Mouse (Mus musculus) liver, embryonic 11.5 days (tissue): ENCODE data around the gene Trcg1. TPM values are rescaled to one million over a fixed set of nuclear protein-coding genes. Genes with fewer than 3 reads are reported as not detected.

Source experiments
- ATAC-seq: fragments of 200-750 bp; cut with Nextera tagmentation; replicated peaks from 2 replicates; pipeline ENCODE4 v1.8.0; 2017; ENCODE audit warnings: moderate number of reproducible peaks, mild to moderate bottlenecking, moderate TSS enrichment, moderate library complexity; ENCODE audit not compliant: low FRiP score
- DNase-seq: peaks from one replicate; pipeline ENCODE4 v3.0.0-alpha.2; 2017; ENCODE audit warnings: low spot score
- H3K27ac ChIP-seq: fragments of 300-500 bp; sonication (generic); 2 replicates; pipeline ENCODE4 v1.5.1; 2014; ENCODE audit warnings: mild to moderate bottlenecking, low read depth, low read length, control low read depth
- H3K27me3 ChIP-seq: fragments of 300-500 bp; sonication (generic); replicated peaks from 2 replicates; pipeline ENCODE4 v1.6.1; 2014; ENCODE audit warnings: low read length, mixed read lengths; ENCODE audit not compliant: control insufficient read depth, insufficient read depth
- H3K36me3 ChIP-seq: fragments of 300-500 bp; sonication (generic); 2 replicates; pipeline ENCODE4 v1.6.1; 2014; ENCODE audit warnings: mild to moderate bottlenecking, low read length, moderate library complexity, mixed read lengths; ENCODE audit not compliant: control insufficient read depth, insufficient read depth
- H3K4me1 ChIP-seq: fragments of 300-500 bp; sonication (generic); replicated peaks from 2 replicates; pipeline ENCODE4 v1.6.1; 2014; ENCODE audit warnings: low read length, mixed read lengths; ENCODE audit not compliant: control insufficient read depth, insufficient read depth
- H3K4me2 ChIP-seq: fragments of 300-500 bp; sonication (generic); 2 replicates; pipeline ENCODE4 v1.6.1; 2014; ENCODE audit warnings: mild to moderate bottlenecking, control low read depth, moderate library complexity
- H3K4me3 ChIP-seq: fragments of 300-500 bp; sonication (generic); 2 replicates; pipeline ENCODE4 v1.5.1; 2014; ENCODE audit warnings: low read depth, low read length, control low read depth
- H3K9ac ChIP-seq: fragments of 300-500 bp; sonication (generic); 2 replicates; pipeline ENCODE4 v1.6.1; 2014; ENCODE audit warnings: low read depth, low read length, control low read depth
- H3K9me3 ChIP-seq: fragments of 300-500 bp; sonication (generic); 2 replicates; pipeline ENCODE4 v1.6.1; 2016; ENCODE audit warnings: low read length, inconsistent platforms, mixed read lengths; ENCODE audit not compliant: control insufficient read depth
- WGBS: fragments of 180-500 bp; shearing (Covaris S2); extraction: QIAGEN DNeasy Blood & Tissue Kit; methylation state at CpG from one replicate; pipeline ENCODE4 v1.1.7; 2014; 5-methylcytosine and 5-hydroxymethylcytosine counted together
- polyA plus RNA-seq: library from polyadenylated mRNA; unstranded; fragments of >200 nt; fragmentation: Nextera tagmentation; extraction: Ambion mirVana; gene quantifications from 2 replicates; pipeline ENCODE4 v1.2.1, GENCODE M21; 2014

Gene Trcg1
- polyA plus RNA-seq, 1 experiment from 2014 or later = not detected

- no peak for ATAC-seq
- no peaks in the 10 kb centered on the region for H3K9me3 ChIP-seq
Observed at GRCm38 (mm10) chr9:57271081-57271480, 34.7 kb downstream of the Trcg1 start.

GRCm38 (mm10) chr9:57271837-57272562 is 35.6 kb downstream of the Trcg1 start:
- WGBS = 38% methylated on average over 9 of the region's 9 CpGs
- ATAC-seq = no peak
- peaks cover 2% of the 10 kb centered on the region; the same call in 1 of the 2 replicates for H3K27me3 ChIP-seq

More at GRCm38 (mm10) chr9:57271081-57271480, 34.7 kb downstream of the Trcg1 start:
- Histone ChIP-seq H3K4me2 (no peak overlapping the region), H3K9ac (no peak overlapping the region), H3K27ac (no peak overlapping the region), H3K36me3 (no peaks in the 10 kb centered on the region), H3K4me1 (peaks cover 25% of the 10 kb centered on the region), H3K27me3 (peaks cover 2% of the 10 kb centered on the region; the same call in 1 of the 2 replicates), H3K4me3 (no peak overlapping the region)
- no peak for DNase-seq
- 55% methylated on average over 1 of the region's 1 CpGs for WGBS

GRCm38 (mm10) chr9:57272902-57273804 is 36.8 kb downstream of the Trcg1 start:
- DNase-seq = no peak
- H3K27me3 ChIP-seq = peaks cover 2% of the 10 kb centered on the region; the same call in 1 of the 2 replicates
- H3K9me3 ChIP-seq = no peaks in the 10 kb centered on the region
- H3K9ac ChIP-seq = no peak overlapping the region
- 27% methylated on average over 8 of the region's 8 CpGs for WGBS
- H3K27ac ChIP-seq = no peak overlapping the region
- no peaks in the 10 kb centered on the region for H3K36me3 ChIP-seq
- H3K4me3 ChIP-seq = no peak overlapping the region
- no peak overlapping the region for H3K4me2 ChIP-seq
- ATAC-seq = no peak
- peaks cover 13% of the 10 kb centered on the region for H3K4me1 ChIP-seq

More at GRCm38 (mm10) chr9:57271837-57272562, 35.6 kb downstream of the Trcg1 start:
- DNase-seq = no peak
- H3K27ac ChIP-seq = no peak overlapping the region
- H3K36me3 ChIP-seq = no peaks in the 10 kb centered on the region
- no peak overlapping the region for H3K9ac ChIP-seq
- H3K4me2 ChIP-seq = no peak overlapping the region
- peaks cover 24% of the 10 kb centered on the region for H3K4me1 ChIP-seq
- no peaks in the 10 kb centered on the region for H3K9me3 ChIP-seq
- no peak overlapping the region for H3K4me3 ChIP-seq

GRCm38 (mm10) chr9:57273805-57274494 is 37.6 kb downstream of the Trcg1 start:
- no peak overlapping the region for H3K4me2 ChIP-seq
- peaks cover 16% of the 10 kb centered on the region for H3K4me1 ChIP-seq
- H3K9me3 ChIP-seq = no peaks in the 10 kb centered on the region
- no peak for ATAC-seq
- no peaks in the 10 kb centered on the region for H3K36me3 ChIP-seq
- DNase-seq = no peak
- H3K4me3 ChIP-seq = no peak overlapping the region
- WGBS = 44% methylated on average over 6 of the region's 6 CpGs
- no peak overlapping the region for H3K9ac ChIP-seq
- peaks cover 2% of the 10 kb centered on the region; the same call in 1 of the 2 replicates for H3K27me3 ChIP-seq
- no peak overlapping the region for H3K27ac ChIP-seq

- no peak for DNase-seq
- Histone ChIP-seq H3K9me3 (no peaks in the 10 kb centered on the region), H3K4me2 (no peak overlapping the region), H3K36me3 (no peaks in the 10 kb centered on the region), H3K27ac (no peak overlapping the region), H3K4me3 (no peak overlapping the region), H3K27me3 (peaks cover 3% of the 10 kb centered on the region; the same call in 1 of the 2 replicates), H3K4me1 (peaks cover 24% of the 10 kb centered on the region), H3K9ac (no peak overlapping the region)
- no peak for ATAC-seq
Observed at GRCm38 (mm10) chr9:57276311-57276710, 40.0 kb downstream of the Trcg1 start.

DNA sequence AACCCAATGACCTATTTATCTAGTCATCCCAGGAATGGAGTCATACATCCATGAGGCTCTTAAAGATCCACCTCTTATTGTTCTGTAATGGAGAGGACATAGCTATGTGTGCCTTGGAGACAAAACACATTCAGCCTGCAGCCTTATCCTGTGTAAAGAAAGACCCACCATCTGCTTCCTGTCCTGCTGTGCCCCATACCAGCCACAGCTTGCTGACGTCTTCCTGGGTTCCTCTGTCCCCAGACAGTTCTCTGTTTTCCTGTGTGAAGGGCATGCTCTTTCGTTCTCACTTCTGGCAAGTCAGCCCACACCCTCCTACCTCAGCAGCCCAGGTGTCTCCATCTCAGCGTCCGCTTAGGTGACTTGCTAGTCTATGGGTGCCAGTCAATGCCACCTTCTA is 41.9 kb downstream of the Trcg1 start:
- no peak overlapping the region for H3K27ac ChIP-seq
- DNase-seq (no peak), ATAC-seq (no peak)
- no peak overlapping the region for H3K4me3 ChIP-seq
- no peaks in the 10 kb centered on the region for H3K9me3 ChIP-seq
- no peak overlapping the region for H3K9ac ChIP-seq
- peaks cover 20% of the 10 kb centered on the region for H3K4me1 ChIP-seq
- 30% methylated on average over 4 of the region's 4 CpGs for WGBS
- H3K36me3 ChIP-seq = no peaks in the 10 kb centered on the region
- peaks cover 9% of the 10 kb centered on the region for H3K27me3 ChIP-seq
- no peak overlapping the region for H3K4me2 ChIP-seq

GRCm38 (mm10) chr9:57279441-57279840 is 43.1 kb downstream of the Trcg1 start:
- Histone ChIP-seq H3K9me3 (no peaks in the 10 kb centered on the region), H3K9ac (no peak overlapping the region), H3K4me2 (no peak overlapping the region), H3K4me1 (peaks cover 19% of the 10 kb centered on the region), H3K36me3 (no peaks in the 10 kb centered on the region), H3K4me3 (no peak overlapping the region), H3K27me3 (peaks cover 9% of the 10 kb centered on the region), H3K27ac (no peak overlapping the region)
- no peak for ATAC-seq
- WGBS = 64% methylated on average over 4 of the region's 4 CpGs
- DNase-seq = no peak

DNA sequence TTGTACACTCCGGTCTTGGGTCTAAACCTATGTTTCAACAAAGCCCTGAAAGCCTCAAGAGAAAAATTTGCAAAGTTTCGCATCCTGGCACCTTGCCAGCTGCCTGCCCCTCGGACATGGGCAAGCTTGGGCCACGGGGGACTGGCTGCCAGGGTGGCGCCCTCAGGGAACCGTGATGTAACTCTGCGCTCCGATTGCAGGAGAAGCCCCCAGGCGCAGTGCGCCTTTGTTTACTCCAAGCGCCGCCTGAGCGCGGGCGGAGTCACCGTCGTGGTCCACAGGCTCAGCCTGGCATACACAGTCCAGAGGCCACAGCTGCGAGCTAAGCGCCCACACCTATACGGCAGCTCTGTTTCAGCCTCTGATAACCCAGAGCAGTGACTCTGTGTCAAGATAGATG is 45.2 kb downstream of the Trcg1 start:
- Histone ChIP-seq H3K9me3 (no peaks in the 10 kb centered on the region), H3K27ac (no peak overlapping the region), H3K27me3 (peaks cover 9% of the 10 kb centered on the region), H3K9ac (peak overlapping the region; percentile 42; the same call in 1 of the 2 replicates), H3K4me1 (peaks cover 19% of the 10 kb centered on the region), H3K4me2 (peak overlapping the region; percentile 54), H3K4me3 (peak overlapping the region; percentile 24; the same call in 1 of the 2 replicates), H3K36me3 (no peaks in the 10 kb centered on the region)
- peak; percentile 54 for ATAC-seq
- no peak for DNase-seq
- WGBS = 31% methylated on average over 20 of the region's 20 CpGs
